Mouse (Mus musculus) activated CD4-positive, CD25-positive, alpha-beta regulatory T cell, adult 4 months (primary cell): Measurements from ENCODE around the gene Angel2. TPM values are rescaled to one million over a fixed set of nuclear protein-coding genes. Genes with fewer than 3 reads are reported as not detected.
"Not testable (repeated sequence)": the region's sequence is repeated elsewhere in the genome, so short reads cannot be mapped to it uniquely, and the experiment has no call there.

Experiments
- ATAC-seq: one replicate; pipeline ENCODE4 v1.8.0; 2017
- polyA plus RNA-seq, 2 experiments: library from polyadenylated mRNA; unstranded; fragments of 100-300 nt; shearing (Covaris generic); gene quantifications; one replicate each; pipeline ENCODE4 v1.2.1; 2017

Angel2 gene
- polyA plus RNA-seq: 10 to 100 TPM; 42.1 to 53.8 TPM

GRCm38 (mm10) chr1:190924812-190925211, at the start of gene Angel2:
Gene Angel2 (plus strand): TSS chr1:190925112.
- not testable (repeated sequence) for ATAC-seq

GRCm38 (mm10) chr1:190875751-190876150, 49.2 kb upstream of the Angel2 start:
- ATAC-seq: no peak

- ATAC-seq: no peak
Observed at GRCm38 (mm10) chr1:190880638-190881037, 44.3 kb upstream of the Angel2 start.

DNA sequence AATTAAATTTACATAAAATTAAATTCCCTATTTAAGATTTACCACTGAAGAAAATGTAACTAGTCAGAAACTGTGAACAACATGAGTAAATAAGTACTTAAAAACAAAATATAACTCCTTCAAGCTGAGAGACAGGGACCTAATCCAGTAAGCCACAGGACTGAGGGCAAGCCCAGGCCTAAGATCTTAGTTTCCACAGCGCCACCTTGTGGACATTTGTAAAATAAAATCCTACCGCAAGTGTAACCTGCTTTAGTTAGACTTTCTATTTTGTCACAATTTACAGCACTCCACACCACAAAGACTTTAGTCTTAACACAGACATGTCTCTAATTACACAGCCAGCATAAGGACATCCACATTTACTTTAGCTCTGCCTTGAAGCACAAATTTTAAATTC, 43.5 kb upstream of the Angel2 start:
- peak; percentile 81 for ATAC-seq

GRCm38 (mm10) chr1:190886014-190886413, 38.9 kb upstream of the Angel2 start:
- ATAC-seq: no peak

GRCm38 (mm10) chr1:190888031-190888430, 36.9 kb upstream of the Angel2 start:
- ATAC-seq: no peak

- ATAC-seq: no peak
Observed at GRCm38 (mm10) chr1:190888646-190889045, 36.3 kb upstream of the Angel2 start.

GRCm38 (mm10) chr1:190893559-190894167, 31.2 kb upstream of the Angel2 start:
- no peak for ATAC-seq

- ATAC-seq: no peak
Observed at GRCm38 (mm10) chr1:190898186-190898585, 26.7 kb upstream of the Angel2 start.

DNA sequence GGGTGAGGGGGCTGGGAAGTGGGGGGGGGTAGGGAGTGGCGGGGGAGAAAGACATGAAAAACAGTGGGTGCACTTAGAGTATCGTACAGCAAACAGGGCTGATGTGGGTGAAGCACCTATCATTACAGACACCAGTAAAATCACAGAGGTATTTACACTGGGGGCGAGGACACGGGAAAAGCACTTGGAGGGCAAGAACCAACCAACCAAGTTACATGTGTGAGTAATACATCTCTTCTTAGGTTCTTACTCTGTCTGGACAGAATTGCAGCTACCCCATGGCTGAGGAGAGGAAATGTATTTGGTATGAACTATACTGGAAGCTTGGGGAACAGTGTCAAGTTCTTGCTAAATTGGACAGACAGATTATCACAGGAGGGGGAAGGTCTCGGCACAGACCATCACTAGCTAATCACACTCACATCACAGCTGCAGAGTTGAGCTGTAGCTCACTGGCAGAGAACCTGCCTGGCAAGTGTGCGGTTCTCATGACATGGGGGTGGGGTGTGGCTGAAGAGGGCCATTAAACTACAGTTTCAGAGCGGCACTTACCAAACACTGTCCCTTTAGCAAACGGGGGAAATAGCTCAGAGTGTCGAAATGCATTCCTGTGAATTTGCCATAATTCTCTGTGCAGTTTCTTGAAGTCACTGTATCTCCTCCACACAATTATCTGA, 25.9 kb upstream of the Angel2 start:
- no peak for ATAC-seq

GRCm38 (mm10) chr1:190901082-190901481, 23.8 kb upstream of the Angel2 start:
- no peak for ATAC-seq

- no peak for ATAC-seq
Observed at GRCm38 (mm10) chr1:190904136-190904535, 20.8 kb upstream of the Angel2 start.

DNA sequence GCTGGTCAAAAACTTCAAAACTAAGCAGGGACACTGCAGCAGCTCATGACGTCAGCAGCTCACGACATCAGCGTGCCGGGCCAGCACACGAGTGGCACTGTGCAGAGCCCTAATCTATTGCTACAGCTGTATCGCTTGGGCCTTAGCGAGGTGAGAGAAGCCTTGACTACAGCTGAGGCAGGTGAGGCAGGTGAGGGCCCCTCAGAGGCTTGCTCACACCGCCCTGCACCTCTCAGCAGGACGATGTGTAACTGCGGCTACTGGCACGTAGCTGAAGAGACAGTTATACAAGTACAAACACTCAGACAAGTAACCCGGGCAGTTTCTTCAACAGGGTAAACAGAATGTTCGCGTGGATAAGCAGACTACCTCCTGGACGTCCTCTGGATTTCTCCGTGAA, 20.2 kb upstream of the Angel2 start:
- no peak for ATAC-seq

GRCm38 (mm10) chr1:190910836-190911235, 14.1 kb upstream of the Angel2 start:
- no peak for ATAC-seq

GRCm38 (mm10) chr1:190911415-190912123, 13.3 kb upstream of the Angel2 start, which contains the start of gene Rps6kc1:
Gene Rps6kc1 (minus strand): TSS chr1:190911770.
- ATAC-seq: peak; percentile 82

- ATAC-seq: no peak
Observed at GRCm38 (mm10) chr1:190912623-190913022, 12.3 kb upstream of the Angel2 start.

DNA sequence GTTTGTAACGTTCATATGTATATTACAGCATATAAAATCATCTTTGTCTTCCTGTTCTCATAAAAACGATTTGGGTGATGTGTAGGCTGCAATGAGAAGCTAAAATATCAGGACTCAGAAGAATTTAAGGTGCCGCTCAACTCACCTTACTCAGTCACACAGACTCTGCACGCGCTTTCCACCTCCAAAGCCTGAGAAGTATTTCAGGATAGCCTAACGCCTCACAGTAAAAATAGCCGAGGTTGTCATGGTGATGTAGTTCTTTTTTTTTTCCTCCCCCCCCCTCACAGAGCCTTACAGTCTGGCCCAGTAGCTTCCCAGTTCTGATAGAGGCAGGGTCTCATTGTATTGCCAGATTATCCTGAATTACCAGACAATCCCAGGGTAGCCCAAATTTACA, 6.0 kb upstream of the Angel2 start:
- ATAC-seq: no peak

DNA sequence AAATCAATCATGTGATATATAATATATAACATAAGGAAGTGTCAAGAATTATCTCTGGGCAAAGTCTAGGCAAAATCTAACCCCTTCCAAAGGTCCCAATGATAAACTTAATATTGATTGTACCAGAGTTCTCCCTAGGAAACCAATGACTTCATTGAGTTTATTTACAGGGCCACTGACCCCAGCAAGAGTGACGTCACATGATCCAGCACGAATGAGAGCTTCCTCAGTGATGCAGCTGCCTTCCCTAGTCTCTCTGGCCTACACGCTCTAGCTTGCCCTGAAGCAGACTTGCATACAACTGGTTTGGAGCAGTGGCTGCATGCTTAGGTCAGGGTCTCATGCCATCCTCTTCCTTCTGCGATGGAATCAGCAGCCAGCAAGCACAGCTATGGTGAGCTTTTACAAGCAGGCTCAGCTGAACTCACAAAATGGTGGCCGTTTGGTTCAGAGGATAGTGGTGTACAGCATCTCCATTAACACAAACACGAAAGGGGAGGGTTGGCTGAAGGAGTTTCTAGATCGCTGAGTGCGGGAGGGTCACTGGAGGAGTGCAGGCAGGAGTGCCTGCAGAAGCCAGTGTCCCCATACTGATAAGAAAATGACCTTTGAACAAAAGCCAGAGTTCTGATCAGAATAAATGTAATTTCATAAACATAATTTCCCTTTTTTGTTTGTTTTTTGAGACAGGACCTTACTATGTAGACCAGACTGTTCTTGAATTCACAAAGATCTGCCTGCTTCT, 5.0 kb upstream of the Angel2 start:
- no peak for ATAC-seq

GRCm38 (mm10) chr1:190927311-190927710, 2.4 kb downstream of the Angel2 start:
- no peak for ATAC-seq

DNA sequence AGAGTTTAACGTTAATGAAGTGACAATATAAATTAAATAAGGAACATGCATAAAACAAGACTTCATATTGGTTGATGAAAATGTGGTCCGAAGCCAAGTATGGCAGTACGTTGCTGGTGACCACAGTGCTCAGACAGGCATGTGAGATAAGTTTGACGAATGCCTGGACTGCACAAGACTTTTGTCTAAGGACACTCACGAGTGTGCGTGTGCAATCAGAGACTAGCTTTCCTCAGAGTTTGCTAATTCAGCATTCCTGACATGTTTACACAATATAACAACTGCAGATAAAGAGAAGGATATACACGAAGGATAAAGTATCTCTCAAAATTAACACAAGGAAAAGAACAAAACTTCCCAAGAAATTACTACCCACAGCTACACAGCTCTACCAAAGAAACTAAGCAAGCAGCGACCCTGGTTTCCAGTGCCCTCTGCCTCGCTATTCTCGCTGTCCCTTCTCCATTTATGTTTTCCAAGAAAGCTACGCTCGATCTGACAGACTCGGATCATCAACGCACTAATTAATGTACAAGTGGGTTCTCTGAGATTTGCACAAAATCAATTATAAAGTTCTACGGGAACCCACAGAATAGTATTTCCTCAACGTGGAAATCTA, 2.9 kb downstream of the Angel2 start:
- no peak for ATAC-seq

DNA sequence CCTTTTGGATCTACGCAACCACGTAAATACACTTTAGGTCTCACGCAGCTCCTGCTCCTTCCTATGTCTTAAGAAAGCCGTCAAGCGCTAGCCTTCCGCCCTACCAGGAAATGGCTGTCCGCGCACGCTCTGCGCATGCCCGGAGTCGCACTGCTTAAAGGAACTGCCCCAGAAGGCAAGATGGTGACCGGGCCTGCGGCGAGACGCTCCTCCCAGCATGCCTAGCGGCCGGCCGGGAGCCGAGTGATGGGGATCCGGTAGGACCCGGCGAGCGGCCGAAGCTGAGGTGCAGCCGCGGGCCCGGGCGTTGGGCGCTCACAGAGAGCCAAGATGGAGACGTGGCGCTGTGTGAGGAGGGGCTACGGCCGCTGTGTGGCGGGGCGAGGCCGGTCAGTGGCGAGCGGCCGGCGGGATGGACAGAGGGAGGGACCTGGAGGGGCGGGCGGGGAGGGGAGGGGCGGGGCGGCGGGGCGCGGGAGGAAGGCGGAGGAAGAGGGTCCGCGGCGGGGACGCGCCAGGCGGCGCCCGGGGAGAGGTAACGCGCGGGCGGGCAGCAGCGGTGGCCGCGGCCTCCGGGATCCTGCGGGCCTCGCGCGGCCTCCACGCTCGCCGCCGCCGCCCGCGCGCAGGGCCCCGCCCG, 3.6 kb downstream of the Angel2 start:
- ATAC-seq: peak; percentile 95
